Mouse (Mus musculus): ENCODE measurements around the gene Bnipl.
A peak's percentile ranks its signal among the peaks of the same experiment; 100 is the strongest.

The Bnipl gene

DNA sequence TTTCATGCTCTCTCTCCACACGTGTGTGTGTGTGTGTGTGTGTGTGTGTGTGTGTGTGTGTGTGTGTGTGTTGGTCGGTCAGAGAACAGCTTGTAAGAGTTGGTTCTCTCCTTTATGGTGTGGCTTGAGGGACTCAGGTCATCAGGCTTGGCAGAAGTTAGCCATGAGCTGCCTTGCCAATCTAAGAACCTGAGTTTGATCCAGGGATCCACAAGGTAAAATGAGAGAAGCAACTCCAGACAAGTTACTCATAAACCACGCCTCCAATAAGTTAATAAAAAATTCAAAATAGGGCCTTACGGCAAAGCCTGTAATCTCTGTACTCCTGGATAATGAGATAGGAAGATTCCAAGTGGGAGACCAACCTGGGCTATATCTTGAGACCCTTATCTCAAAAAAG is 42.7 kb downstream of the Bnipl start:
- DNase-seq: no peak

DNA sequence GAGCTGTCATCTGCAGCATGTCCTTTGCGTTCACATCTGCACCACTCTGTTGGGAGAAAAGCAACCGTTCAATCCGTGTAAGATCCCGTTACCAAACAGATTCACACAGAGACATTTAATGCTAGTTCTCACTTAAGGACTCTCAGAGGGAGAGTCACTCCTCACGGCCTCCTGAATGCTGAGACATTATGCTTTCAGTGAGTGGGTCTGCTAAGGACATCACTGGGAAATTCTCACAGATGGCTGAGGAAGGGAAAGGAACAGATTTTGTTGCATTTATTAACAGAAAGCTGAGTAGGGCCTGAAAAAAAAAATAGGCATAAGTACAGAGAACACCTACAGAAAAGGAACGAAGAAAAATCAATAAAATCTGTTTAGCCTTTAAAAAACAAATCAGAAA is 47.1 kb downstream of the Bnipl start:
- DNase-seq: no peak

DNA sequence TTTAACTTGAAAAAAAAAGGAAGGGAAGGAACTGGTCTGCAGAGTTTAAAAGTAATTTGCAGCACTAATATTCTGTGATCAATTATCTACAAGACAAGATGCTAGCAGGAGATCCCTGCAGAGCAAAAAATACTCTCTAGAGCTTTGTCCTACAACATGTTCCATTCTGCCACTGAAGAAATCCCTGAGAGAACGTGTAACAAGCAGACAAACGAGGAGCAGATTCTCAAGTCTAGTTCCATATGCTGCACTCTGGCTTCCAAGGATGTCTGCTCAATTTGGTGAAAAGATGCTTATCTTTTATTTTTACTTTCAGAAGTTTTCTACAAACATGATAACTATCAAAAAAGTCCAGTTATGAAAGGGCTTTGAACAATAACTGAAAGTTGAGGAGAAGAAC is 50.4 kb downstream of the Bnipl start:
- DNase-seq: no peak

DNA sequence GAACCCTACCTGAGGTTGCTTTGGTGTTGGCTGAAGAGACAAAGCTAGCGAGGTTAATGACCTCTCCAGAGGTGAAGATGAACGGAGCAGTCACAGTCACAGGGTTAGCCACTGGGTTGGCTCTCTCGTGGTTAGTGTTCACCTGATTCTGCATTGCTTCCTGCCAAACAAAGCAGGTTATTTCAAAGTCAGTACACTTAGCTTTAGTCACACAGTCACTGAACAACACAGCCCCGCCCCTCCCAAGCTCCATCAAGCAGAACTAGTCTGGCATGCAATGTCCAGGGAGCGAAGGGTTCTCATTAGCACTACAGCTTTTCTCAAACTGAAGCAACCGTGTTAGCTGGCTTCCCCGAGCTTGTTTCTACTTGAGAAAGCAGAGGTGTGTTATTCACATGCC is 50.9 kb downstream of the Bnipl start:
- DNase-seq: peak; percentile 85

DNA sequence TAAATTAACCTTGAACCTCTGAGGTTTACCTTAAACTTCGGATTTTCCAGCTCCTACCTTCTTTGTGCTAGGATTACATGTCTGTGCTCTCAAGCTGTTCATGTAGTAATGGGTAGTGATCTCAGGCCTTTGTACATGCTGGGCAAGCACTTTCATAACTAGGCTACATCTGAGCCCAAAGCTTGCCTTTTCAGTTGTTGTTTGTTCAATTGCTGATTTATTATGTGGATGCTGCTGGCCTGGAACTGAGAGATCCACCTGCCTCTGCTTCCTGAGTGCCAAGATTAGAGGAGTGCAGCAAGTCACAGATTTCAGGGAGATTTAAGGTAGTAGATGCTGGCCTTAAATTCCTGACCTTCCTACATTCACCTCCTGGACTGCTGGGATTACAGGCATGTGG is 51.9 kb downstream of the Bnipl start:
- peak; percentile 12 for DNase-seq

DNA sequence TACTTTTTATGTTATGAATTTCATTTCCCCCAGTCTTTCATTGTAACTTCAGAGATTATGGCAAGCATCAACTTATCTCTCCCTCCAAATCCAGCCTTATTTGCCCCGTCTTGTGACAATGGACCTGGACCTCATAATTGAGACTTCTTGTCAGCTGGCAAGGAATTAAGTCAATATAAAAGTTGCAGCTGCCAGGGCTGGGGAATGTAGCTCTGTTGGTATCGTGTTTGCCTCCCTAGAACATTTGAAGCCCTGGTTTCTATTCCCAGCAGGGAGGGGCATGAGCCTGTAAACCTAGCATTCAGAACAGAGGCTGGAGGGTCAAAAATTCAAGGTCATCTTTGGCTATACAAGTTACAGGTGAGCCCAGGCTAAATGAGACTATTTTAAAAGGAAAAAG is 55.2 kb downstream of the Bnipl start:
- DNase-seq: no peak

DNA sequence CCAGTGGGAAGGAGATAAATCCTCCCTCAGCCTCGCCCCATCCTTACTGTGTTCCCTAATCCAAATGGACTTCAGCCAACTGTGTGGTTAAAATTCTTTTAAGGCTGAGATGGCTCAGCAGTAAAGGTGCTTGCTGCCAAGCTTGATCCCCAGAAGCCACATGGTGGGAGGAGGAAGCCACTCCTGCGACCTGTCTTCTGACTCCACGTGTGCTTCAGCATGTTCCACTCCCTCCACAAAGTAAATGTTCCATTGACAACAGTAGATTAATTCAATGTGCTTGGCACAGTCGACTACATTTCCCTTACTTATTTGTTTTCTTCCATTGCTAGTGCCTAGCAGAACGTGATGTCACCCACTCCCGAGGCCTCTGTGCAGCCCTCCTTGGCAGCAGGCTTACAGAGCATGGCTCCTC is 56.3 kb downstream of the Bnipl start:
- DNase-seq: peak; percentile 28
